Mouse (Mus musculus) hindbrain, embryonic 13.5 days (tissue): Measurements from ENCODE around the gene Tmem238. TPM values are rescaled to one million over a fixed set of nuclear protein-coding genes. Genes with fewer than 3 reads are reported as not detected.
"Not testable (repeated sequence)": the region's sequence is repeated elsewhere in the genome, so short reads cannot be mapped to it uniquely, and the experiment has no call there.

Source experiments
- ATAC-seq: fragments of 200-750 bp; cut with Nextera tagmentation; 2 replicates; pipeline ENCODE4 v1.8.0; 2017; ENCODE audit warnings: moderate TSS enrichment; ENCODE audit not compliant: low FRiP score
- H3K27ac ChIP-seq: fragments of 300-500 bp; sonication (generic); 2 replicates; pipeline ENCODE4 v1.5.1; 2015; ENCODE audit warnings: inconsistent platforms, mild to moderate bottlenecking, moderate library complexity
- H3K27me3 ChIP-seq: fragments of 300-500 bp; sonication (generic); 2 replicates; pipeline ENCODE4 v1.6.1; 2015; ENCODE audit warnings: mild to moderate bottlenecking, inconsistent platforms
- H3K36me3 ChIP-seq: fragments of 300-500 bp; sonication (generic); 2 replicates; pipeline ENCODE4 v1.6.1; 2015; ENCODE audit warnings: mild to moderate bottlenecking, inconsistent platforms
- H3K4me1 ChIP-seq: fragments of 300-500 bp; sonication (generic); replicated peaks from 2 replicates; pipeline ENCODE4 v1.6.1; 2015; ENCODE audit warnings: inconsistent platforms
- H3K4me2 ChIP-seq: fragments of 300-500 bp; sonication (generic); 2 replicates; pipeline ENCODE4 v1.6.1; 2015; ENCODE audit warnings: inconsistent platforms, mild to moderate bottlenecking, moderate library complexity
- H3K4me3 ChIP-seq: fragments of 300-500 bp; sonication (generic); 2 replicates; pipeline ENCODE4 v1.5.1; 2015; ENCODE audit warnings: mild to moderate bottlenecking, inconsistent platforms
- H3K9ac ChIP-seq: fragments of 300-500 bp; sonication (generic); 2 replicates; pipeline ENCODE4 v1.6.1; 2015; ENCODE audit warnings: mild to moderate bottlenecking, inconsistent platforms
- H3K9me3 ChIP-seq: fragments of 300-500 bp; sonication (generic); 2 replicates; pipeline ENCODE4 v1.6.1; 2016; ENCODE audit warnings: inconsistent platforms
- WGBS: fragments of 180-500 bp; shearing (Covaris S2); methylation state at CpG from one replicate; pipeline ENCODE4 v1.1.7; 2015; 5-methylcytosine and 5-hydroxymethylcytosine counted together
- polyA plus RNA-seq: library from polyadenylated mRNA; unstranded; fragments of >200 nt; fragmentation: Nextera tagmentation; extraction: Ambion mirVana; gene quantifications from 2 replicates; pipeline ENCODE4 v1.2.1, GENCODE M21; 2015

Gene Tmem238
- polyA plus RNA-seq, 1 experiment from 2014 or later = 2.5 TPM

- H3K9ac ChIP-seq = peak within 1 kb of the TSS; percentile 98
- no peaks in the 10 kb centered on the region for H3K9me3 ChIP-seq
- whole genome bisulfite sequencing = under 1% methylated on average over 62 of the region's 62 CpGs
- ATAC-seq = peak; percentile 99
- peak within 1 kb of the TSS; percentile 82 for H3K4me2 ChIP-seq
- H3K27ac ChIP-seq = peak within 1 kb of the TSS; percentile 98
- H3K4me1 ChIP-seq = peaks cover 32% of the 10 kb centered on the region
- peak within 1 kb of the TSS; percentile 97 for H3K4me3 ChIP-seq
- H3K27me3 ChIP-seq = no peaks in the 10 kb centered on the region
- peaks cover 21% of the 10 kb centered on the region for H3K36me3 ChIP-seq
These were observed 23.0 kb upstream of the Tmem238 start, which contains the start of gene Ube2s for GRCm38 (mm10) chr7:4812303-4813104. Gene Ube2s, minus strand, starts transcription at chr7:4812590.

GRCm38 (mm10) chr7:4811842-4812302 is 22.4 kb upstream of the Tmem238 start:
- Histone ChIP-seq H3K9me3 (no peaks in the 10 kb centered on the region), H3K4me1 (peaks cover 32% of the 10 kb centered on the region), H3K4me2 (peak overlapping the region; percentile 82), H3K27ac (peak overlapping the region; percentile 98), H3K36me3 (peaks cover 27% of the 10 kb centered on the region), H3K9ac (peak overlapping the region; percentile 98), H3K27me3 (no peaks in the 10 kb centered on the region), H3K4me3 (peak overlapping the region; percentile 97)
- WGBS = 2% methylated on average over 31 of the region's 36 CpGs
- ATAC-seq = no peak; the same call in 1 of the 2 replicates

DNA sequence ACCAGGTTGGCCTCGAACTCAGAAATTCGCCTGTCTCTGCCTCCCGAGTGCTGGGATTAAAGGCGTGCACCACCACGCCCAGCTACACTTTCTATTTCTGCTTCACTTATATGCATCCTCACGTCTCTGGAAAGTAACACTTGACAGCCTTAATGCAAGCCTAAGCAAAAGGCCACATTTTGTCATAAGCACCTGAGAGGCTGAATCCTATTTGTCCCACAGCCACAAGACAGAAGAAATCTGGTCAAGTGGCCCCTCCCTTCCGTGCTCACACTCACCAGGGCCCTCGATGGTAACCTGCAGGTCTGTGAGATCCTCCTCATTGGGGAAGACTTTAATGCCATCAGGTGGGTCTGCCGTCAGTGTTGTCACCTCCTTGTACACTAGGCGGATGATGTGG is 21.7 kb upstream of the Tmem238 start:
- 45% methylated on average over 10 of the region's 10 CpGs for WGBS

GRCm38 (mm10) chr7:4806716-4807115 is 17.3 kb upstream of the Tmem238 start:
- Histone ChIP-seq H3K4me3 (no peak overlapping the region), H3K9ac (no peak overlapping the region), H3K4me1 (peaks cover 26% of the 10 kb centered on the region), H3K27me3 (no peaks in the 10 kb centered on the region), H3K27ac (no peak overlapping the region), H3K4me2 (no peak overlapping the region), H3K9me3 (no peaks in the 10 kb centered on the region), H3K36me3 (peaks cover 37% of the 10 kb centered on the region)
- no peak for ATAC-seq
- 93% methylated on average over 7 of the region's 7 CpGs for WGBS

More for the DNA sequence above, 21.7 kb upstream of the Tmem238 start:
- peak overlapping the region; percentile 97 for H3K4me3 ChIP-seq
- H3K27me3 ChIP-seq, H3K9me3 ChIP-seq, H3K27ac ChIP-seq, ATAC-seq: not testable (repeated sequence)
- peak overlapping the region; percentile 98 for H3K9ac ChIP-seq
- H3K4me1 ChIP-seq = peaks cover 32% of the 10 kb centered on the region
- H3K36me3 ChIP-seq = peaks cover 29% of the 10 kb centered on the region
- H3K4me2 ChIP-seq = peak overlapping the region; percentile 82

DNA sequence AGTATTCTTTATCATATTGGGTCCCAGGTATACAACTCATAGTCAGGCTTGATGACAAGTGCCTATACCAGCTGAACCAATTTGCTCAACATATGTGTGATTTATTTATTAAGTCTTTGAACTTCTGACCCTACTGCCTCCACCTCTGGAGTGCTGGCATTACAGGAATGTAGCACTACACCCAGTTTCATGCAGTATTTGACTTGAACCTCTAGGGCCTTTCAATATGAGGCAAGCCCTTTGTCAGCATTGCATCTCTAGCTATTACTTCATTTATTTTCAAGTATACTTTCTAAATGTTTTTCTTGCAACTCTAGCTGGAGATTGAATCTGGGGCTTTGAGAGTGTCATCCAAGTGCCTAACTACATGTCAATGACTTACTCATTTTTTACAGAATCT is 12.8 kb upstream of the Tmem238 start:
- no peak overlapping the region for H3K9ac ChIP-seq
- ATAC-seq = no peak
- H3K9me3 ChIP-seq = no peaks in the 10 kb centered on the region
- H3K27me3 ChIP-seq = no peaks in the 10 kb centered on the region
- H3K4me3 ChIP-seq = no peak overlapping the region
- H3K4me1 ChIP-seq = no peaks in the 10 kb centered on the region
- H3K4me2 ChIP-seq = no peak overlapping the region
- H3K27ac ChIP-seq = no peak overlapping the region
- H3K36me3 ChIP-seq = peaks cover 23% of the 10 kb centered on the region

DNA sequence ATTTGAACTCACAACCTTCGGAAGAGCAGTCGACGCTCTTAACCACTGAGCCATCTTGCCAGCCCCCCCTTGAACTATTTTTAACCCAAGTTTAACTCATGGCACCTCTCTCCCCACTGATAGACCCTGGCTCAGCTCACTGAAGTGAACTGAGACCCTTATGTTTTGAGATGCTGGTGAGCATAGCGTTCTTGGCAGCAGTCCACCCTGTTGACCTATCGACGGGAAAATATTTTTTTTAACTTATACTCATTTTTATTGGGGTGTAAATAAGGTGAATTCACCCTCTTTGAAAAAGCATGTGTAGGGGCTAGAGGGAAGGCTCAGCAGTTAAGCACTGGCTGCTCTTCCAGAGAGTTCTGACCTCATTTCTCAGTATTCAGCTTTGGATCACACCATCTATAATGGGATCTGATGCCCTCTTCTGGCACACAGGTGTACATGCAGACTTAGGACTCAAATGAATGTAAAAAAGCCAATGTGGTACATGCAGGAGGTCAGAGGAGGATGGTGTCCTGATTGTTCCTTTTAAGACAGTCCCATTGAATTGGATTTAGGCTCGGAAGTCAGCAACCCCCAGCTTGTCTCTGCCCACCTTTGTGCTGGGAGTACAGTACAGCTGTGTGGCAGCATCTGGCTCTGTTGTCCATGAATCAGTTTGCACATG is 6.4 kb upstream of the Tmem238 start:
- Histone ChIP-seq H3K9ac (no peak overlapping the region), H3K36me3 (peaks cover 42% of the 10 kb centered on the region), H3K4me2 (no peak overlapping the region), H3K4me1 (peaks cover 14% of the 10 kb centered on the region), H3K27ac (no peak overlapping the region), H3K27me3 (0 out of 2 replicates have a peak, but pooled peaks cover 2% of the 10 kb centered on the region), H3K4me3 (no peak overlapping the region), H3K9me3 (no peaks in the 10 kb centered on the region)
- WGBS = 75% methylated on average over 7 of the region's 7 CpGs
- no peak for ATAC-seq

- H3K27me3 ChIP-seq = peaks cover 11% of the 10 kb centered on the region
- ATAC-seq = no peak
These were observed 5.2 kb upstream of the Tmem238 start for GRCm38 (mm10) chr7:4794631-4795168.

GRCm38 (mm10) chr7:4793674-4794073 is 4.2 kb upstream of the Tmem238 start:
- Histone ChIP-seq H3K9me3 (no peaks in the 10 kb centered on the region), H3K4me1 (peaks cover 23% of the 10 kb centered on the region), H3K4me3 (peak overlapping the region; percentile 85), H3K4me2 (peak overlapping the region; percentile 89), H3K36me3 (peaks cover 42% of the 10 kb centered on the region), H3K27ac (peak overlapping the region; percentile 92; the same call in 1 of the 2 replicates), H3K27me3 (peaks cover 16% of the 10 kb centered on the region), H3K9ac (peak overlapping the region; percentile 91)
- ATAC-seq = no peak
- 51% methylated on average over 4 of the region's 4 CpGs for WGBS

More at GRCm38 (mm10) chr7:4794631-4795168, 5.2 kb upstream of the Tmem238 start:
- peaks cover 14% of the 10 kb centered on the region for H3K4me1 ChIP-seq
- H3K27ac ChIP-seq = no peak overlapping the region
- H3K36me3 ChIP-seq = peaks cover 42% of the 10 kb centered on the region
- H3K4me3 ChIP-seq = 0 out of 2 replicates have a peak overlapping the region, but pooled peaks have one; percentile 1
- H3K9ac ChIP-seq = no peak overlapping the region
- no peaks in the 10 kb centered on the region for H3K9me3 ChIP-seq
- no peak overlapping the region for H3K4me2 ChIP-seq
- WGBS = 93% methylated on average over 3 of the region's 3 CpGs

- Histone ChIP-seq H3K4me1 (peaks cover 27% of the 10 kb centered on the region), H3K27me3 (peaks cover 19% of the 10 kb centered on the region), H3K27ac (peak overlapping the region; percentile 92), H3K9ac (peak overlapping the region; percentile 91), H3K4me2 (peak overlapping the region; percentile 89), H3K36me3 (peaks cover 42% of the 10 kb centered on the region), H3K4me3 (peak overlapping the region; percentile 85)
- not testable (repeated sequence) for ATAC-seq, H3K9me3 ChIP-seq
- under 1% methylated on average over 29 of the region's 31 CpGs for WGBS
These were observed 3.8 kb upstream of the Tmem238 start for GRCm38 (mm10) chr7:4793248-4793647.

- ATAC-seq = peak; percentile 90
- Histone ChIP-seq H3K9ac (peak within 1 kb of the TSS; percentile 91), H3K4me1 (peaks cover 28% of the 10 kb centered on the region), H3K4me2 (peak within 1 kb of the TSS; percentile 89), H3K4me3 (peak within 1 kb of the TSS; percentile 85), H3K36me3 (peaks cover 36% of the 10 kb centered on the region), H3K27ac (peak within 1 kb of the TSS; percentile 92), H3K27me3 (peaks cover 24% of the 10 kb centered on the region), H3K9me3 (no peaks in the 10 kb centered on the region)
- WGBS = 2% methylated on average over 54 of the region's 54 CpGs
These were observed 3.1 kb upstream of the Tmem238 start, which contains the start of gene Rpl28 for GRCm38 (mm10) chr7:4792278-4793212. Gene Rpl28, plus strand, starts transcription at chr7:4792874.
